Mouse (Mus musculus) layer of hippocampus, adult 2 months (tissue): ENCODE measurements around the gene Cdh11. TPM values are rescaled to one million over a fixed set of nuclear protein-coding genes. Genes with fewer than 3 reads are reported as not detected.

ENCODE experiments used
- DNase-seq, 2 experiments: peaks; one replicate each; pipeline ENCODE4 v3.0.0; 2022; ENCODE audit warnings: low spot score in 2 of 2
- H3K27ac ChIP-seq: fragments of 200-600 bp; 2 replicates; pipeline ENCODE4 v1.8.1; 2022
- H3K4me3 ChIP-seq: fragments of 200-600 bp; 2 replicates; pipeline ENCODE4 v1.8.1; 2022; ENCODE audit warnings: mild to moderate bottlenecking
- CTCF ChIP-seq: fragments of 200-600 bp; conservative IDR thresholded peaks from 2 replicates; pipeline ENCODE4 v1.8.1; 2022; ENCODE audit warnings: antibody characterized with exemption, mild to moderate bottlenecking, moderate library complexity
- total RNA-seq, 2 experiments: library from RNA; stranded (reverse); gene quantifications; 2 replicates each; pipeline ENCODE4 v1.2.3; 2021

Gene Cdh11
- total RNA-seq, 2 experiments from 2014 or later: 70.5 to 77.3 TPM

DNA sequence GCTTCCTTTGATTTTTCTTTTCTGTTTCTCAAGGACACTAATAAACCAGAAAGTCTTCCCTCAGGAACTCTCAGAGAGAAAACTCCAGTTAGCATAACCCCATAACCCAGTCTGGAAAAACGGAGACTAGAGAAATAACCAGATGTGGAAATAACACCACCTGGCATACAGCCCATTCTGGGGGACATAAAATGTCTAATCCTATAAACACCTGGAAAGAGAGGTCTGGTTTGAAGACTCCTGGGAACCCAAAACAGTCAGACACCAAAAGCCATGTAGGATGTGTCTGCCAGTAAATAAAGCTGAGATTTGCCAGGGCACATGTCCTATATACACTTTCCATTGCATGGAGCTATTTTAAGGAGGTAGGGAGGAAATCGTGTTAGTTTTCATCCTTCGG, 42.5 kb downstream of the Cdh11 start:
- no peak overlapping the region for H3K27ac ChIP-seq
- no peak for TF ChIP-seq CTCF

DNA sequence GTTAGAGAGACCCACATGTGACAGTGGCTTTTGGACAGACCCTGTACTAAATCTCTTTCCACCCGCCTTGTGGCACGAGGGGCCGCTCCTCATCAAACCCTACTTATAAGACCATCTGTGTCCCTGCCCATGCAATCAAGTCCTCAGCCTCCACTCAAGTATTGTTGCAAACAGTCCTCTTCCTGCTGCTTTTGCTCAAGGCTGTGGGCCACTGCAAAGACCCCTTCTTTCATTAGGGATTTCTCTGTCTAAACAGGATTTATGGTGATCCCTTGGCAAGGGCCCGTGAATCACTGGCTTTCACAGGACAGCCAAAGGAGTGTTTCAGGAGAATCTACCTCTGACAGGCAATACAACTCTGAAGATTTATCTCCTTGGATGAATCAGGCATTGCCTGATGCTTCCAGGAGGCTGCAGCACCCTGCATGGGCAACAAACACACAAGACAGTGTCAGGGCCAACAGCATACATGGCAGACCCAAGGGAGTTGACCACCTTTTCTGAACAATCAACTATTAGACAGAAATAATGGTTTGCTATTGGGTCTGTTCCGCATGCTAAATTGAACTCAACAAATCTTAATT, 43.3 kb downstream of the Cdh11 start:
- no peak overlapping the region; the same call in 1 of the 2 replicates for H3K27ac ChIP-seq
- no peak for TF ChIP-seq CTCF
- H3K4me3 ChIP-seq: no peak overlapping the region
- DNase-seq: no peak

More for the DNA sequence above, 42.5 kb downstream of the Cdh11 start:
- no peak for DNase-seq
- H3K4me3 ChIP-seq: no peak overlapping the region

DNA sequence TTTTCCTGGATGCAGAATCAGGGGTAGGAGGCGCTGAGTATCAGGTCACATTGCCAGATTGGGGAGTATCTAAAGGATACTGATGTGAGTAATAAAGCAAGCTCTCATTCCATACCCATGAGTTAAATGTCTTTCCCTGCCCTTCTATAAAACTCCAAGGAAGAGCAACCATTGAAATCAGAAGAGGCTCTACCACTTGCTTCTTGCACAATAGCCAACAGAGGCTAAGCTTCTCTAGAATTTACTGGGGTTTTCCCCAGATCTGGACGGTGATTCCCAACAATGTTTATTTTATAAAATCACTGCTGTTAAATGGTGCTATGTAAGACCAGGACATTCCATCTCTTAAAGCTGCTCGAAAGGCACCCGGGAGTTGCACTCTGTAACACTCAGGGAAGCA, 44.5 kb downstream of the Cdh11 start:
- no peak for TF ChIP-seq CTCF
- H3K27ac ChIP-seq: peak overlapping the region; percentile 20; the same call in 1 of the 2 replicates
- DNase-seq: no peak
- no peak overlapping the region for H3K4me3 ChIP-seq

DNA sequence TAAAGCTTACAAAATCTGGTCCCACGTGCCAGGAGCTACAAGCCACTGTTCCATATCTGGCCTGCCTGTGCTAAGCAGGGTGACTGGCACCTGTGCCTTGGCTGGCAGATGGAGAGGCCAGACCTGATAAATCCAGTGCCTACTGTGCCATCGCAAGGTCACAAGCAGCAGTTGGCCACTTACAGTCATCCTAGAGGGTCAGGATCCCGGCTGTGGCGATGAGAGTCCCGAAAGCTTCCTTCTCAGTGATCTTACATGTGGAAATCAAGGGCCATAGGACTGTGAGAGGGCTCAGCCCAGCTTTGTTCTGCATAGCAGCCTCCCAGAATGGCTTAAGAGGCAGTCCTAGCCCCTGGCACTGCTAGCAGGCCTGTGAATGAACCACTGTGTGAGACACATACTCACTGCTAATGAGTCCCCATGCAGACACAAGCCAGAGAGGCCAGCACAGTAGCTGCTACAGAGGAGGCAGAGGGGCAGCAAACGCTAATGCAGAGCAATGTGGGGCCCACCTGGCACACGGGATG, 46.4 kb downstream of the Cdh11 start:
- no peak for TF ChIP-seq CTCF
- Histone ChIP-seq H3K4me3 (peak overlapping the region; percentile 53), H3K27ac (peak overlapping the region; percentile 89)
- peak; percentile 33 to 52 for DNase-seq

DNA sequence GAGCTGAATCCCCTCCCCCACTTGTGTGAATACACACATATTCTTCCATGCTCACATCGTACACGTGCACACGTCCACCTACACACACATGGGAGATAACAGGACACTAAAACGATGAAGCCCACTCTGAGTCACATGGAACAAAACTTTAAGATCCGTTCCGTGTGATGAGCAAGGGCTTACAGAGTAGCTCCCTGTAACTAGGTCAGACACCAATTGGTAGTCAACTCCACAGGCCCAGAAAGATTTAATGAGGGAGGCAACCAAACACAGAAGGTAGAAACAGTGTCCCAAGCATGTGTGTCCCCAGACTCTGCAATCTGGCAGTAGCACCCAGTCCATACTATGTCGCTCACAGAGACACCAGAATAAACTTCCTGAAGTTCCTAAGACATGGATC, 47.0 kb downstream of the Cdh11 start:
- Histone ChIP-seq H3K27ac (peak overlapping the region; percentile 89), H3K4me3 (peak overlapping the region; percentile 53)
- no peak for TF ChIP-seq CTCF
- DNase-seq: no peak

DNA sequence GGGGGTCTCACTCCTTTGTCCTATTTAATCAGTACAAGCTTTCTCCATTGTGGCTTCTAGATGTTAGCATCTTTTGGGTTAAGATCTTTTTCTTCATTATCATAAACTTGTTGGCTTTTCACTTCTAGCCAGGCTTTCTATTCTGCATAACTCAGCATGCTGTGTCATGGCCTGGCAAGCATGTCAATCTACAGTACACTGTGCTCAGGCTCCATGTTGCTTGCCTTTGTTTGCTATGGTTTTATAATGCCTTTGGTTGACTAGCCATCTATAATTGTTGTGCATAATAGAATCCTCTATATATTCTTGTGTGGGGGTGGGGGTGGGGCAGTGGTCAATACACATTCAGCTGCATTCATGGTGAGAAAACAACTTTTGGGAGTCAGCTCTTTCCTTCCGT, 51.0 kb downstream of the Cdh11 start:
- TF ChIP-seq CTCF: no peak
- peak overlapping the region; percentile 51; the same call in 1 of the 2 replicates for H3K27ac ChIP-seq
- no peak overlapping the region for H3K4me3 ChIP-seq
- no peak for DNase-seq

DNA sequence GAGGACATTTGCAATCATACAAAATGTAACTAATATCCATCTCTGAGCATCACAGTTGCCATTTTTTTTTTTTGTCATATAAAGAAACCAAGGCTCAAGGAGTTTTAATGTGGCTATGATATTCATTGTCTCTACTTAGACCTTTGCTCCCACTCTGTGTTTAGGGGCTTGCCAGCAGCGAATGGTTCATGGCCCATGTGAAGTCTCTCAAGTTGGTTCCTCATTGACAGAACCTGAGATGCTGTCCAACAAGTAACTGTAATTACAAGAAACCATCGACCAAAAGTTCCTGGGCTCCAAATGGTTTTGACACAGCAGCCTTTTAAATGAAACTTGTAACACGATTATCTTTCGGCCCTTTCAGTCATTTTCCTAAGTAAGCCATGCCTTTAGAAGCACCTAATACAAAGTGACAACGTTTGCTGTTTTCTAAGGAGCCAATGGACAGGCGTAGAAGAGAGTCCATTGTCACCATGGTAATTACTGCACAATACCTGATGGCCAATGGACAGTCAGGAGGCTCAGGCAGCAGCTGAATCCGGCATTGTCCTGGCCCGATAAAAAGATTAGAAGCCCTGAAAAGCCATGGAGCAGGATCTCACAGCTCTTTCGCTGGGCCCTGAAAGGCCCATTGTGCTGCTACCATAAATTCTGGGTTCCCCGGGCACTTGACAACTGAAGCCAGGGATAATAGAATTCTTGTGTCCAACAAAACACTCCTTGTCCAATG, 59.1 kb downstream of the Cdh11 start:
- no peak for TF ChIP-seq CTCF
- H3K27ac ChIP-seq: peak overlapping the region; percentile 87
- no peak overlapping the region; the same call in 1 of the 2 replicates for H3K4me3 ChIP-seq
- peak in 1 of 2 experiments; percentile 24 for DNase-seq

DNA sequence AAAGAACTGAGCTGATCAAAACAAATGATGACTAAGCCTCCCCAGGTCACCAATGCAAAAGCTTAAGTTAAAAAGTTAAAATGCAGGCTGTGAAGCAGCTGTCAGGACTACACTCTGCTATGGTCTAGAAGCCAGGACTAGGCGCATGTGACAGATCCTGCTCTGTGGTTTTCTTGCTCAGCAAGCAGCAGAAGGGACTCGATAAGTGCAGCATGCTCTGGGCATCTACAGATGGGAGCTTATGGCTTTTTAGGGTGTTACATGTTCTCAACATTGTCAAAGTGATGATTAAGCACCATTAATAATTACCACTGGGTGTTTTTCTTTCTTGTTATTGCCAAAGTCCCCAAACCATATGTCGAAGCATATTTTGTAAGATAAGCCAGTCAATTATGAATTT, 59.9 kb downstream of the Cdh11 start:
- Histone ChIP-seq H3K4me3 (no peak overlapping the region), H3K27ac (peak overlapping the region; percentile 87)
- peak; percentile 50 to 78 for DNase-seq
- no peak for TF ChIP-seq CTCF

DNA sequence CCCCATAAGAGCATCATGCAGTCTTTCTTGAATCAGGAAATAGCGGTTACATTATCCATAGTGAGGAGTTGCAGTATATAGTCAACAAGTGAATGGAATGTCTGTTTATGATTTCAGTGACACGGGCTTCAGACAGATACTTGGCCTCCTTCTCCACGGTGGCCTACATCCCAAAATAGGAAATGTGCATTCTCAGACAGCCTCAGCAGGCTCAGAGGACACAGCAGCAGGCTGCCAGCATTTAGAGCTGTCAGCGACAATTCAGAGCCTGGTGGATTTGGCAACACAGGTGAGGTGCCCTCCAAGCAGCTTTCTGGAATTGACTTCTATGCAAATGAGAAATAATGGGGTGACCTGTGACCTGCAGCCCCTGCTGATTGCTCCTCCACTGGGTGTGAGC, 69.5 kb downstream of the Cdh11 start:
- peak overlapping the region; percentile 60; the same call in 1 of the 2 replicates for H3K27ac ChIP-seq
- no peak overlapping the region for H3K4me3 ChIP-seq
- DNase-seq: no peak
- TF ChIP-seq CTCF: no peak

DNA sequence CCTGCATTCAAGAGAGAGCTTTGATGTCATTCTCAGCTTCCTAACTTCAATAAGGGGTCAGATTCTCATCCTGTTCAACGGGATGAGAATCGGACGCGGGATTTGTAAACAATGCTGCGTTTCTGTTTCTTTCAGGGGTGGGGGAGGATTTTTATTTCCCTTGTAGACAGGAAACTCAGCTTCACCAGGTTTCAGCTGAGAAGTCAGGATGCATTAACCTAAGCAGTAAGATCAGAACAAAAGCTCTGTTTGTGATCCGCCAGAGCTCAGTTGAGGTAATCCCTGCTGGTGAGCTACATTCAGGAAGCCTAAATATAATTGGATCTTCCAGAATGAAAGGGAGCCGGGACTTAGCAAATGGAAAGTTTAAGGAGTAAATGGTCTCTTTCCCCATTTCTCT, 78.1 kb downstream of the Cdh11 start:
- Histone ChIP-seq H3K27ac (peak overlapping the region; percentile 12; the same call in 1 of the 2 replicates), H3K4me3 (no peak overlapping the region)
- TF ChIP-seq CTCF: no peak
- DNase-seq: no peak

DNA sequence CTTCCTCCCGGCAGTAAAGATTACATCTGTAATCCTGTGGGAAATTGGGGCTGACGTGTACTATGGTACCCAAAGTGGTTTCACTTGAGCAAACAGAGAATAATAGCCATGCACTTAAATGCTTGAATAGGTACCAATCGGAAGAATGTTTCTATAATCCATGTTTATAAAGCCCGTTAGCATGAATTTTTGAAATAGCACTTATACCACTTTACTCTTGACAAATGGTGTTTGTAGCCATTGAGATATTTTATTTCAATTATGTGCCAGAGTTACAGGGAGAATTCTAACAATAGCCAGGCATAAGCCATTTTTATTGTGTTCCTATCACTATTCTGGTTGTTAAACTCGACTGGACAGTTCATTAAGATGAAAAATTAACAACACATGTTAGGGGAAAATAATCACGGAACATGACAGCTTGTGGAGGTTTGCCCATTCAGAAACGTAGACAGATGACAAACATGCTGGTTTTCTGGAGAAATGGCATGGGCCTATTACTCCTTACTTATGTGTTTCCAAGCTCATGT, 80.0 kb downstream of the Cdh11 start:
- DNase-seq: no peak
- H3K4me3 ChIP-seq: no peak overlapping the region
- H3K27ac ChIP-seq: no peak overlapping the region; the same call in 1 of the 2 replicates
- no peak for TF ChIP-seq CTCF

DNA sequence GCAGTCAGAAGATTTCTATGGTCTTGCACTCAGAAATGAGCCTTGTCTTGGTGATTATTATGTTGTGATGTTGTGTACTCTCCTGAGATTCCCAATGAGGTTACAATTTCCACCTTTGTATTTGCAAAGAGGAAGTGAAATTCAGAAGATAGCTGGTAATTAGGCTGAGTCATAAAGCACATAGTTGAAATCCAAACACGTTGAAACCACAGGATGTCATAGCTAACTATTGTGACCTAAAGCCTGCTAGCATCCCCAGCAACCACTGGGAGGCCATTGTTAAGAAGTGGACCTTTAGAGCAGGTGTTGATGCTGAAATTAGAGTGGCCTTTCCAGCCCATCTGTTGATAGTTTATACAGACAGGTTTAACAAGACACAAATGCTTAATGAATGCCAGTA, 85.2 kb downstream of the Cdh11 start:
- no peak overlapping the region for H3K4me3 ChIP-seq
- no peak for DNase-seq
- no peak overlapping the region for H3K27ac ChIP-seq
- TF ChIP-seq CTCF: no peak

DNA sequence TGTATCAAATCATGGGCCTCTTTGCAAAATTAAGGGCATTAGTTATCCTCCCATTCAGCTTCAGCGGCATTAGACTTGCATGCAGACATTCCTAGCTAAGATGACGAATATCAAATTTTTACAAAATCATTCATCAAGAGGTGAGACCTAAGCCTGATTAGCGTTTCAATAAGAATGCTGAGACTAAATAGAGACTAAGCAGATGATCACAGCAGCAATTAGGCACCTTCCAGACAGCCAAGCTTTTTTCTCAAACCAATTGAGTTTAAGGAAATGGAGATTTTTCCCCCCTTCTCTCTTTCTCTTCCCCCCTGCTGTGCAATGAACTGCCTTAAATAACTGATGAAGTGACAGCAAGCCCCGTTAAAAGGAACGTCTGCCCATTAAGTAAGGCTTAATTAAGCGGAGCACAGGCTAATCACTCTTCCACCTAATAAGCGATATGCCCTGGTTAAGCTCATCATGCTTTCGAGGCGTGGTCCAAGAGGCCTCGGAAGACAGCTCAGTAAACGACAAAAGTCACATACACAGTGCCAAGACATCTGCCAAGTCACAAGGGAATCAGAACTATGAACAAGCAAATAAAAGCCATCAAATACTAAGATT, 87.1 kb downstream of the Cdh11 start:
- H3K27ac ChIP-seq: peak overlapping the region; percentile 56; the same call in 1 of the 2 replicates
- H3K4me3 ChIP-seq: no peak overlapping the region
- no peak for DNase-seq
- no peak for TF ChIP-seq CTCF
